Mouse (Mus musculus) retina, postnatal 7 days (tissue): Measurements from ENCODE around the gene Npas2.
A peak's percentile ranks its signal among the peaks of the same experiment; 100 is the strongest.

ENCODE experiments used
- DNase-seq: peaks from one replicate; pipeline ENCODE4 v3.0.0-alpha.2; 2012; ENCODE audit warnings: low read depth, low spot score

Gene Npas2

DNA sequence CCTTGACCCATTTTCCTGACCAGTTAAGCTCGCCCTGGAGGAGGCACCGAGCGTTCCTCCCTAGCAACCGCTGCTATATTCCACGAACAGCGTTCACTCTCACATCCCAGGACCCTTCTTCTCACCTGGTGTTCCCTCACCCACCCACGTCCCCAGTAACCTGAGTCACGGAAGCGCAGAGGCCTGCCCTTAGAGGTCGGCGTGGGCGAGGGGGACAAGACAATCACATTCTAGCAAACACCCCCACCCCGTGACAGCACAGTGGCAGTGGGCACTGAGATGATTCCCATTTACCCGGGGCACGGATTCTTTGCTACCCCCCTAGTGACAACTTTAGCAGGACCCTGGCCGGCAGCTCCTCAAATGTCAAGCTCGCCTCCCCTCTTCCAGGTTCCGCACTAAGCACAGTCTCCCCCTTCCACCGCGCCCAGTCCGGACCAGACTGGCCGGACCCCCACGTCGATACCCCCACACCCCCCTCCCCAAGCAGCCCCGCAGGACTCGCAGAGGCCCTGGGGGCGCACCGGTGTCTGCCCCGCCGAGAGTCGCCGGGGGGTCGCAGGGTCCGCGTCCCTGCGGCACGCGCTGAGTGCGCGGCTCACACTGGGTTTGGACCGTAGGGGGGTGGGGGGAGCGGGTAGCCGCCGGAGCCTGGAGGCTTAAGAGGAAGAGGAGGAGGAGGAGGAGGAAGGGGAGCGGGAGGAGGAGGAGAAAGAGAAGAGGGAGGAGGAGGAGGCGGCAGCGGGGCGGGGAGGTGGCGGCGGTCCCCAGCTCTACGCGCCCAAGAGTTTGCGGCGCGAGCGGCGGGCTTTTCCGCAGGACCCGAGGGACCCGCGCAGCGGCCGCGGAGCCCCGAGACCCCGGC lies at the start of gene Npas2:
TSS of gene Npas2 (plus strand) at position 735 of the 865 bp plus-strand sequence.
- DNase-seq: no peak

DNA sequence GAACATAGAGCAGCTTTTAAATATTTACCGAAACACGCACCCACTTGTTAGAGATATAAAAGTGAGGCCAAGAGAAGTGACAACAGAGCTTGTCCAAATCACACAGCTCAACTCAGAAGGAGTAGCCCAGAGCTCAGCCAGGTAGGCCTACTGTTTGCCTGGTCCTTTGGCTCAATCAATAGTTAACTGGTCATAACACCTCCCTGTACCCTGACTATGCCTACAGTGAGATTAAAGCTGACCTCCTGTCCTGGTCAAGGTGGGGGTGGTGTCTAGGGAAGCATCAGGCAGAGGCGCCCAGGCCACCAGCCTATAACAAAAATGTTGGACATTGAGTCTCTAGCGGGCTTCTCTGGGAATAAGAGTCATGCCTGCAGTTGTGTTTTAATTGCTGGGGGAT lies 36.8 kb upstream of the Npas2 start:
- no peak for DNase-seq

DNA sequence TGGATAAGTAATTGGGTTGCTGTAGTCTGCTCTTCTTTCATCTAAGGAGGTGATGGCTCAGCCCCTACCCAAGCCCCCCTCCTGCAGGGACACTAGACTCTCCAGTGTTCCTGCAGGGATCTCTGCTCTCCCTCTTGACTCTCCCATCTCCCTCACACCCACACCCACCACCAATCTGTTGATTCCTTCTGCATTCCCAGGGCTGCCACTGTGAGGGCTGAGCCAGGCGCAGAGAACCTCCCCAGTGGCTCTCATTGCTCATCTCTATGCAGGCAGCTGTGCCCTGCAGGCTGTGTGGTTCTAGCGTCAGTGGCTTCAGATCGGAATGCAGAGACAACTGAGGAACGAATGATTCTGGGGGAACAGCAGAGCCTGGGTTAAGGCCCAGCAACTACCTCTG lies 33.4 kb upstream of the Npas2 start:
- DNase-seq: no peak

DNA sequence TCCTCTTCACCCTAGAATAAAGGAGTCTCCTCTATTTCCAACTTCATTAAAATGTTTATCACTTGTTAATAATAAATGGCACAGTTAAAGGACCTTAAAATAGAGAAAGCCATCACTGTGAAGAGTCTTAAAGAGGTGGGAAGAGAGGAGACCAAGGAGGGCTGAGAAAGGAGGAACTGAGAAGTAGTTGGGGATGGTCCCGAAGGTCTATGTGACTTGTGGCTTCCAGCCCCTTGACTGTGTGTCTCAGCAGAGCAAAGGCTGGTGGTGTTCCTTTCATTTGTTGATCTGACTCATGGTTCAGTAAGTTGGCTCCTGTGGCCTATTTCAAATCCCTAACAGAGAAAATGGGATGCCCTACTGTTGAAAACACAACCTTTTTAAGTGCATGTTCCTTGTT lies 30.5 kb upstream of the Npas2 start:
- no peak for DNase-seq

DNA sequence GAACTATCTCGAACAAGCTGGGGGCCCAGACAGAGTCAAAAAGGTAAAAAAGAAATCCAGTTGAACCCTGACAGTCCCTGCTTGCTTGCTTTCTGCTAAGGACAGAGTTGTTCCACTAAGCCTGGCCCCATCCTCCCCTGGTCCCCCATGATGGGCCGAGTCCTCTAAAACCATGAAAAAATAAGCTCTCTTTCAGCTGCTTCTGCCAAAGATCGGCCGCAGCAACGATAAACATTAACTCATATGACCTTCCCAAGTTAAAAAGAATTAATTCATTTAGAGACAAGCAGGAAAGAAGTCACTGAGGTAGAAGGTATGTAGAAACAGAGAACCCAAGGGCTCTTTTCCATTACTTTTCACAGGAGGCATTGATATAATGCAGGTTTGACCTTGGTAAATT lies 16.8 kb upstream of the Npas2 start:
- no peak for DNase-seq

DNA sequence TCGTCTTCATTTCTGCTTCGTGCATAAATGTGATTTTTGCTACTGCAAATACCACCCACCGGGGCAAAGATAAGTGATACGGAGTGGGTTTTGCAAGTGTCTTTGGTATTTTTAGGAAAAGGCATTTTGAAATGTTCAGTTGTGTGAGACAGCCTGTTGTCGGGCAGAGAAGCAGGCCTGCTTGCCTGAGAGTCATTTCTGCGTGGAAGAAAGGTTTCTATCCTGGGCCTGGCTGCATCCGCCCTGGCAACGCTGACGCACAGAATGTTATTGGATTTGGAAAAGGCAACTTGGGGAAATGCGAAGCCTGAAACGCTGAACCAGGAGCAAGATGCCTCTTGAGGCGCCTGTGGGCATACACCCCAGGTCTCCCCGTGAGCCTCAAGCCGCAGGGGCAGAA lies 16.3 kb upstream of the Npas2 start:
- DNase-seq: no peak

DNA sequence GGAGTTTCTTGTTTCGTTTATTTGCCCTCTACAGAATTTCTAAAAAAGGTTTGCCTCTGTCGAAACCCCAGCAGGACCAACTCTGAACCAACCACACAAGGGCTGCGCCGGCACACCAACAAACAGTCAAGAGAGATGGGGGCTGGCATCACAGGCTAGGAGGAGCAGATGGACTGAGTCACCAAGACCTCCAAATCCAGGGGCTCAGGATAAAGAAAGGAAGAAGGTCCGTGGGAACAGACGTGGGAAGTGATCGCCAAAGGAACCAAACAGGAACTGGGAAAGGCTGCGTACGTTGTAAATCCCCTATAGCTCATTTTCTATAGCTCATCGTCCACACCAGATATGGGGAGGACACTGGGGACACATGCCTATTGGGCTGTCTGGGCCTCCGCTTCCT lies 13.7 kb upstream of the Npas2 start:
- no peak for DNase-seq

DNA sequence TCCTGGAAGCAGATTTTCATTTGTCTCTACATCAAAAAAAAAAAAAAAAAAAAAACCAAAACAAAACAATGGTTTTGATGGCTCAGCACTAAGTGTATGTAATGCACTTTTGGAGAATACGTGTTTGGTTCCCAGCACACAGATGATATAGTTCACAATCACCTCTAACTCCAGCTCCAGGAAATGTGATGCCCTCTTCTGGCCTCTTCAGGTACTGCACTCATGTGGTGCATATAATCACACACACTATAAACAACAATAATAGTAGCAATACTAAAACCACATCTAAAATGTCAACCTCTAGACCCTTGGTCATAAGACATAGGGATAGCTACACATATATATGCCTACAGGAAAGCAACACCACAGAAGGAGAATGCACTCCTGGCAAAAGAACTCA lies 13.0 kb upstream of the Npas2 start:
- DNase-seq: no peak

DNA sequence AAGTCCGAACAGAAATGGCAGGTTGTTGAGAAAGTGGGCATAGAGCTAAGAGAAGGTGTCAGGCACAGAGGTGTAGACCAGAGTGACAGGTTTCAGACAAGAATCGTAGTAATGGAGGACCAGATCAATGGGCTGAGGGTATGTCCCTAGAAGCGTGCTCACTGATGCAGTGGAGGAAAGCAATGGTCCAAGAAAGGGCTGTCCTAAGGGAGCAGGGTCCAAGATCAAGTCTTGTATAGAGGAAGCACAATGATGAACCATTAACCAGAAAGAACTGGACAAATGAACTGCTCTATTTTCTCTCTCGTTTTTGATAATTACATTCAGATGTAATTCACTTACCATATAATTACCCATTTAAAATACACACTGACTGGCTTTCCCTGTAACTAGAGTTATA lies 11.6 kb upstream of the Npas2 start:
- no peak for DNase-seq

DNA sequence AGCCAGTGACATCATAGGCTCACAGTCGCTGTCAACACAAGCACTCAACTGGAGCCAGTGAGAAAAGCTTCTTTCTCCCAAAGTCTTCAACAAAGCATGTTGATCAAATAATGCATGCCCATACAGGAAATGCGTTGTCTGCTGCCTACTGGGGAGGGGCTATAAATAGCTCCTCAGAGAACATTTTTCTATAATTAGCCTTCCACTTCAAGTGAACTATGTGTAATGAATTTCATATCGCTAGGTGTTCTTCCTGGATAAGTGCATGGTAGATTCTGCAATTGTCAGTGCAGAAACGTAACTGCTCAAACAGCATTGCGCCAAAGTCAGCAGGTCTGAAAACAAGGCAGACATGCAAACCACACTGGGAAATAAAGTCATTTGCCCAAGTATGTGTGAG lies 7.7 kb upstream of the Npas2 start:
- no peak for DNase-seq

DNA sequence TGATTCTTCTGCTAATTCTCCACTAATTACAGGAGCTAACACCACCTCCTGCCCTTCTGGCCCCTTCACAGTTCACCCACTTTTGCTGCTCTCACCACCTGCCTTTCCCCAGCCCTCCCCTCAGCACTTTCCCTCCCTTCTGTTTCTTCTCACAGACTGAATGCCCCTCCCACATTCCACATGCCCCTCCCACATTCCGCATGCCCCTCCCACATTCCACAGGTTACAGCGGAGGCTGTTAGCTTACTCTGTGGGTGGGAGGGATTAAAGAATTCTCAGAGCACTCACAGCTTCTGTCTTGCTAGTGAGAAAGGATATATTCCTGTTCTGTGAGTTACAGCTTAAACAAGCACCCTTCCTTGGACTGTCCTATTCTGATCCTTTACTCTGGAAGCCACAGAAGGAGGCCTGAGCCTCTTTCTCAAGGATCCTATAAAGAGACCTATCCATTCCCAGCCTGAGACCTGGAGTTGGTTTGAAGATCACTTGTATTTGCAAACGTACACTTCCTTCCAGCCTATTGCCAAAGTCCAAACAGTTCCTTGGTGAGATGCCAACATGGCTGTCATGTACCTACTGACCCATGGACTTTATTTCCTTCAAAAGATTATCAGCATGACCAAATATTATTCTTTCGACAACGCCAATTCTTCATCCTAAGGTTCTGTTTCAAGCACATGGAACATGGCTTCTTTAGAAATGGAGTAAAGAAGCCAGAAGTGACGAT lies 6.7 kb upstream of the Npas2 start:
- no peak for DNase-seq

DNA sequence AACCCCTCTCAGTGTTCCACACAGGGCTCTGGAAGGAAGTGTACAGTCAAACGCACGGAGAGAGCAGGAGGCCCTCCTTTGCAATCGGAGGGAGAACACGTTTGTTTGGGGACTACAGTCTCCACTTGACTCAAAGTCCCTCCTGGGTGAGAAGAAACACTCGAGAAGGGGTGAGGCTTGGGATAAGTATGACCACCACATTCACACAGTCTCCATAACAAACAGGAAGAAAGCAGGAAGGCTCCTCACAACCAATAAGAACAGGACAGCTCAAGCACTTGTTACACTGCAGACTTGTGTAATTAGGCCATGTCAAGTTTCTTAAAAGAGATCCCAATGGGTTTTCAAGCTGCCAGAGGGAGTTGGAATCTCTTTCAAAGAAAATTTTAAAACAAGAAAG lies 2.4 kb upstream of the Npas2 start:
- no peak for DNase-seq

DNA sequence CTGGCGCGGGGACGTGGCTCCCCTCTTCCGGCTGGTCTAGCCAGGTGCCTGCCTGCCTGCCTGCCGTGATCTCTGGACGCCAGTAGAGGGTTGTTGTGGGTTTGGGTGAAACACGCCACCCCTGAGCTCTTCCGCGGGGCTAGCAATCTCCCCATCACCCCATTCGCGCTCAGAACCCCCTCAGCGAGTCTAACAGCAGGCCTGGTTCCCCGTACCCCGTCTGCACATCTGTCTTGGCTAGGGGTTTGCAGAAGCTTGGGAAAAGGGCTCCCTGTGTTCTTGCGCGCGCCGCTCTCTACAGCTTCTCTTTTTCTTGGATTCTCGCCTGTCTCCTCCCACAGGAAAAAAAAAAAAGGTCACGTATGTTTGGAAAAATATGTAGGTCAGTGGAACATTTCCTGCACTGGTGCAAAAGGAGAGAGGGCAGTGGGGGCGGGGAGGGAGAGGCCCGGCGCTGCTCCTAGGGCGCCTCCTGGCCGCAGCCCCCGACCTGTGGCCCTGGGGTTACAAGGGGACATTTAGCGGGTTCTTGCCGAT lies 1.0 kb upstream of the Npas2 start:
- peak; percentile 43 for DNase-seq

DNA sequence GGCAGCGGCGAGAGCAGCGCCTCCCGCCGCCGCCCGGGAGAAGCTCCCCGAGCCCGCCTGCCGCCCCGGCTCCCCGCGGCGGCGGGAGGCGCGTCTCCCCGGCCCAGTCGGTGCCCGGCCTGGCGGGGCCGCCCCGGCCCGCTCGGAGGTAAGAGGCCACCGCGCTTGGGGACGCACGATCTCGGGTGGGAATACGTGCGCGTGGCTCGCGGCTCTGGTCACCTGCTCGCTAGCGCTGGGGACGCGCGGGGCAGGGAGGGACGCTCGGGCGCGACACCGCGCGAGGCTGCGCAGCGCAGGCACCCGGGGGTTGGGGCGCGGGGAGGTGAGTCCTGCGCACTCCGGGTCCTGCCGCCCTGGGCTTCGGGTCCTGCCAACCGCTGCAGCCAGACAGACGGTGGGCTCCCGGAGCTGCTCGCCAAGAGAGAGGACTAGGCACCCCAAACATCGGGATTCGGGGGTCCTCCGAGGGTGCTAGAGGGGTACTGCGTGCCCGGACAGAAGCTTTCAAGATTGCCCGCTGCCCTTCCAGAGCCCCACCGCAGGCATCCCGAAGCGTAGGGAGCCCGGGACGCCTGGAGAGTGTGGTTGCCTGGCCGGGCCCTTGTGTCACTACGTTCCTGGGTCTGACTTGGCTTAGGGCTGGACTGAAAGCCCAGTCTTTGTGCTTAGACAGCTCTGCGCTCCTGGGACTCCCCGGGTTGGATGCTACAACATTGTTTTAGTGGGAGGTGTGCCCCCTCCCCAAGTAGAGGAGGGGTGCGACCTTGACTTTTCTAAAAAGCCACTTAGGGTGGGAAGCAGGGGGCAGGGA lies 538 bp downstream of the Npas2 start:
- DNase-seq: peak; percentile 36

DNA sequence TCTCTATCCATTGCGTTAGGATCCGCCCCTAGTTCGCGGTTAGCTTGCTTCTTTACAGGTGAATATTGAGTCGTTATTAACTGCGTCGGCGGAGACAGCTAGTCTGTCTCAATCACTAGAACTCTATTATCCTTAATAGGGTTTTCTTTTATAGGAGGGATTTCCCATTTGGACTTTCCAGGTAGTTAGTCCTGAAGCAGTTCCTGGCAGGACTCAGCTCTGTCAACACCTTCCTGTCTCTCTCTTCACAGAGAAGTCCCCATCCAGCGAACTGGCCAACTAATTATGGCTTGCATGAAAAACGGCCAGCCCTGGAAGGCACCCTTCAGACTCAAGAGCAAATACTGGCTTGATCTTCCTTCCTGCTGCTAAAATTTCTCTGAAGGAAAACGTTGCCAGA lies 1.4 kb downstream of the Npas2 start:
- no peak for DNase-seq

DNA sequence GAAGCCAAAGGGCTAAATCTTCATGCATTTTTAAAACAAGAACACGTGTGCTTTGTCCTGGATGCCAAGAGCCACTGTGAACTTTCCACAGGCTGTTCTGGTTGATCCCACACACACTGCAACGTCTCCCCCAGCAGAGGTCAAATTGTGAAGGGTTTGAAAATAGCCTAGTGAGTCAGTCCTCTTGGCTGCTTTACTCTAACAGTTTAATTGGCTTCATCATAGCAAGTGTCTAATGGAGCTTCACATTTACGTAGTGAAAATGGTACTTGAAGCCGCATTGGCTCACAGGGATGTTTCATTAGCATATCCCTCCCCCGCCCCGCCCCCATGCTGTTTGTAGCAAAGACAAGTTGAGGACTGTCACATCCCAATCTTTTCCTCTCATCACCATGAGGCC lies 2.6 kb downstream of the Npas2 start:
- no peak for DNase-seq

DNA sequence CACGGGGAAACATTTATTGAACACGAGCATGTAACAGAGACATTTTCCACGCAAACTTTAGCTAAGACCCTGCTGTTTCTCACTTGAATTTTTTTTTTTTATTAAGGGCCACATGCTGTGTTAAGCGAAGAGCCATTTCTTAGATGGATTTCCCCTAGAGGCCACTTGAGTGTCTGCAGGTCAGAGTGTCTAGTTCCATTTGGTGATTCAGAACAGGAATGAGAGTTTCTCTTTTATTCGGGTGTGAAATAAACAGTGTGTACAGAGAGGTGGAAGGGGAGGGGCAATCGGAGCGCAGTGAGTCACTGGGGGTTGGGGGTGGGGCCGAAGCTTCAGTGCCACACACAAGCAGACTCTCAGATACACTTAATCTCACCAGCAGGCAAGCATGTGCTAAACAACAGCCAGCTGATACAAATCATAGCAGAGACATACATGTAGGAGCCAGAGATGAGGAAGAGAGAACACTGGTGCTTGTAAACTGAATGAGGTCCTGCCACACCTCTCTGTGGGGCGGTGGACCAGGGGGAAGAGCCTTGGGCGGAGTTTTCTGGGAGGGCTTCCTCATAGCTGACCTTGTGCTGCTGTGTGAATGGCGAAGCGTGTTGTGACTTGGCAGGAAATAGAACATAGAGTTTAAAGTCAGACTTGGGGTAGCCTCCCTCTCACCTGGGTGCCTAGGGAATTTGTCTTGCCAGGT lies 3.3 kb downstream of the Npas2 start:
- DNase-seq: no peak

DNA sequence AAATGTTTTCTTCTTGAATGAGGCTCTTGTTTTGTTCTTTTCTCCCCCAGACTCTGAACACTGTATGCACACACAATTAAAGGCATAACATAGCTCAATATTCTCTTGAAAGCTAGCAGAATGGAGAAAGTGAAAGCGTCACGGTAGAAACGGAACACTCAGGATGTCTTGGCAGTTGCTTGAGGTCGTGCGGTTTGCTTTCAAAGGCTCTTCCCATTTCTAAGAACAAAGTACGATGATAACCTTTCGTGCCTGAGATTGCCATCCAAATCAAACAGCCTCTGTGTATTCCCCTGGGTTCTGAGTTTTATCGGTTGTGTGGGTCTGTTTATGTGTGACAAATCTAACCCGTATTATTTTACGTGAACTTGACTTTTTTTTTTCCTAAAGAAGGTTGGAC lies 11.5 kb downstream of the Npas2 start:
- no peak for DNase-seq

DNA sequence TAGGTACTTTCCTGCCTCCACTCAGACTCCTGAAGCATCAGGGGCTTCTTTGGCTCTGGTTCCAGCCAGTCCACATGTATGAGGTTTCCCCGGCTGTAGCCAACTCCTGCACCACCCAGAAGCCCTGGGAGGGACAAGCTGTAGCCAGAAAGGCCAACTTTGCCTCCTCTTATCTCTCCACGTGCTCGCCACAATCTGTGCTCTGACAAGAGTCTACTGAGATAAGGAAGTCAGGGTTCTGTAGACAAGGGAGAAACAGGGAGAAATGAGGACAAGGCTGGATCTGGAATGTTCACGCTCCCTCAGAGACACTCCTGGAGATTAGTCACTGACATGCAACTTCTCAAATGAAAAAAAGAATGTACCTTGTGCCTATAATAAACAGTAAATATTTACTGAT lies 12.2 kb downstream of the Npas2 start:
- DNase-seq: no peak

DNA sequence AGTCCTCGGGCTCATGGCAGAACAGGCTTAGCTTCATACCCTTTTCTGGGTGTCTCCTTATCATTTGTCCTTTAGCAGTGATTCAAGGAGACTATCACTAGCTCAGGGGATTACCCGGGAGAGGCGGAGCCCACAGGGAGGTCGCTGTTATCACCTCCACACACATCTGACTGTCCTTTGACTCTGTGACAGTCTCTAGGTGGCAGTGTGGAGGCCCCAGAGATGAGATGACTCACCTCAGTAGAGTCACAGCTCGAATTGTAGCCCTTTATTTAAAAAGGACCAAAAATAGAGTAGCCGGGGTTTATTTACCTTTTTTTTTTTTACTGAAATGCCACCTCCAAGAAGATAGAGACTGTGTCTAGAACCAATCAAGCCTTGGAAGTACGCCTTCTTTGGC lies 13.4 kb downstream of the Npas2 start:
- no peak for DNase-seq

DNA sequence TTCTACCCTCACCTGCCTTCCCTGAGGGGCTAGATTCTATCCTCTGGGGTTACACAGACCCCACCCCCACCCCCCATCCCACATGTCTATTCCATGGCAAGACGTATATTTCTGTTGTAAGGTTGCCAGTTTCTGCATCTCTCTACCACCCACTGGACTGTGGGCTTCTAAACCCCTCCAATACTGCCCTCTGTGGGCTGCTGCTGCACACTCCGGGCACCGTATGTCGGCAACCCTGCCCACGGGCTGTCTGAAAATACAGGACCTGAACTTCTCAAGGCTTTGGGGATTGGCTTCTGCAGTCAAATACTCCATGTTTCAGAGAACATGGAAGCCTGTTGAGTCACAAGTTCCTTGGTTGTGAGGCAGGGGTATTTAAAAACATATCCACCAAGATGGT lies 17.4 kb downstream of the Npas2 start:
- no peak for DNase-seq

DNA sequence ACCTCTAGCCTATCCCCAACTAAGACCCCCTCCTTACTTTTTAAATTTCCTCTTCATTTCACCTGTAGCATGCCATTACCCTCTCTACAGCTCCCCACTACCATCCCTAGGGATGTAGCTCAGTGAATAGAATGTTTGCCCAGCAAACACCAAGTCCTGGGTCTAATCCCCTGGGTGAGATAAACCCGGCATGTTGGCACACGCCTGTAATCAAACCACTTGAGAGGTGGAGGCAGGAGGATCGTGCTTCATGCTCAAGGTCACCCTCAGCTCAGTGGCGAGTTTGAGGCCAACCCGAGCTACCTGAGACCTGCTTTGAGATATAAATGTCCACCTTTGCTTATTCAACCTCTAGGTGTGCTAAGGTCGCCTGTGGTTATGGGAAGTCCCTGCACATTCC lies 19.5 kb downstream of the Npas2 start:
- no peak for DNase-seq
